In the genomic region with DNA sequence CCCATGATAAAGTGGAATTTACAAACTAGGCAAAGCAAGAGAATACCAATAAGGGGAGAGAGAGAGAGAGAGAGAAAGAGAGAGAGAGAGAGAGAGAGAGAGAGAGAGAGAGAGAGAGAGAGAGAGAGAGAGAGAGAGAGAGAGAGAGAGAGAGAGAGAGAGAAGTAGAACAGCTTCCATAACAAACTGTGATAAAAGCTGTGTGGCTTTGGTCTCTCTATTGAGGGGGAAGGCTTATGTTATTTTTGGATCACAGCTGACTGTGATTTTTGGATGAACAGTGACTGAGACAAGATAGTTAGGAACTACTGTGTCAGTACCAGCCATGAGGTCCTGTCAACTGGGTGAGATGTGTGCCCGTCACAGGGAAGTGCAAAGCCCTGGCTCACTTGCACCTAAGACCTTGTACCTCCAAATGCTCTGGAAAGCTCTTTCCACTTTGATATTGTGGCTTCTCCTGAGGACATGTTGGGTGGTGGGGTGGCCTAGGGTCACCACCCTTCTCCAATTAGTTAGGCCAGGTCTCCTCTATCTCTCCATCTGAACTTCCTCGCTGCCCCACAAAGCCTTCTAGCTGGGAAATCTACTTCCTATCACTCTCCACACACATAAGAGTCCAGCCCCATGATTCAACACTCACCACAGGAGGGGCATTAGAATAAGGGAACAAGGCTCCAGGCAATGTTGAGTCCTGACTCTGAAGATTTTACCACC, we compare ENCODE assay signal across 12 mouse cellular contexts.
DNase-seq lines count a peak whose midpoint lies in the region; ATAC-seq and TF ChIP-seq lines count a peak whose summit lies in the region.
"Had no signal": no experiment of that assay in that cellular context is flagged by ENCODE, and none has a peak within 500 bp of the region (broad histone marks: within the 10 kb centered on the region; RNA-seq: fewer than 3 reads in every experiment).

No protein-coding gene starts in this region.

- H3K4me3 ChIP-seq in gastrocnemius, adult 2 months: no peak overlapping the region
- H3K4me3 ChIP-seq in kidney, embryonic 15.5 days (replicated peaks): no peak overlapping the region
- H3K4me3 ChIP-seq in liver, embryonic 11.5 days (ENCODE audit: low read depth, low read length): no peak overlapping the region
- H3K4me3 ChIP-seq in stomach, postnatal 0 days (ENCODE audit: low read depth, low read length): no peak overlapping the region
- H3K4me3 ChIP-seq: stomach, embryonic 15.5 days had no signal

- intact Hi-C loops in gastrocnemius, adult 2 months (cut with DNase I): no loop called here

- no peak for TF ChIP-seq CTCF in gastrocnemius, adult 2 months (IDR thresholded peaks at IDR 0.05)
- no peak for TF ChIP-seq CTCF in stomach, postnatal 0 days (IDR thresholded peaks at IDR 0.05; ENCODE audit: low read depth)

- no peaks in the 10 kb centered on the region for H3K27me3 ChIP-seq in kidney, embryonic 15.5 days
- no peaks in the 10 kb centered on the region for H3K27me3 ChIP-seq in liver, embryonic 11.5 days (replicated peaks; ENCODE audit: control insufficient read depth, insufficient read depth, low read length)
- H3K27me3 ChIP-seq in stomach, postnatal 0 days (ENCODE audit: control insufficient read depth, insufficient read depth, low read length): no peaks in the 10 kb centered on the region
- H3K27me3 ChIP-seq: stomach, embryonic 15.5 days had no signal

- no peak for ATAC-seq in kidney, embryonic 15.5 days (replicated peaks; ENCODE audit: low FRiP score)
- ATAC-seq in liver, embryonic 11.5 days (replicated peaks; ENCODE audit: low FRiP score): peak; percentile 42
- ATAC-seq in stomach, postnatal 0 days (ENCODE audit: low FRiP score, low TSS enrichment): no peak
- ATAC-seq: hindbrain, embryonic 16.5 days had no signal

- DNase-seq in gastrocnemius, adult 2 months: no peak
- no peak for DNase-seq in gastrocnemius, postnatal 10 days
- DNase-seq in kidney, postnatal 25 days: no peak
- no peak for DNase-seq in liver, embryonic 11.5 days (ENCODE audit: low spot score)
- no peak for DNase-seq in stomach, postnatal 0 days (ENCODE audit: low spot score)
- DNase-seq in cerebellum, postnatal 14 days: no peak
- DNase-seq in thymus, postnatal 36 days: no peak
- DNase-seq: adrenal gland, postnatal 36 days; cerebellum, adult 11-12 months had no signal

- no peak overlapping the region for H3K9ac ChIP-seq in kidney, embryonic 15.5 days
- H3K9ac ChIP-seq in liver, embryonic 11.5 days (ENCODE audit: low read depth, low read length): no peak overlapping the region
- no peak overlapping the region for H3K9ac ChIP-seq in stomach, postnatal 0 days (ENCODE audit: low read length)
- H3K9ac ChIP-seq: stomach, embryonic 15.5 days had no signal

- H3K36me3 ChIP-seq in kidney, embryonic 15.5 days: no peaks in the 10 kb centered on the region
- no peaks in the 10 kb centered on the region for H3K36me3 ChIP-seq in liver, embryonic 11.5 days (ENCODE audit: control insufficient read depth, insufficient read depth, low read length)
- no peaks in the 10 kb centered on the region for H3K36me3 ChIP-seq in stomach, postnatal 0 days (ENCODE audit: control insufficient read depth, insufficient read depth, low read length)
- H3K36me3 ChIP-seq: stomach, embryonic 15.5 days had no signal

- H3K27ac ChIP-seq in gastrocnemius, adult 2 months: peak overlapping the region; percentile 70; the same call in 1 of the 2 replicates
- peak overlapping the region; percentile 68; the same call in 1 of the 2 replicates for H3K27ac ChIP-seq in kidney, embryonic 15.5 days
- H3K27ac ChIP-seq in liver, embryonic 11.5 days (ENCODE audit: low read depth, low read length): peak overlapping the region; percentile 77; the same call in 1 of the 2 replicates
- H3K27ac ChIP-seq in stomach, postnatal 0 days (replicated peaks): 0 out of 2 replicates have a peak overlapping the region, but pooled peaks have one; percentile 13

- peaks cover 72% of the 10 kb centered on the region for H3K4me1 ChIP-seq in kidney, embryonic 15.5 days
- H3K4me1 ChIP-seq in liver, embryonic 11.5 days (replicated peaks; ENCODE audit: control insufficient read depth, insufficient read depth, low read length): peaks cover 33% of the 10 kb centered on the region
- H3K4me1 ChIP-seq in stomach, postnatal 0 days (replicated peaks; ENCODE audit: control insufficient read depth, insufficient read depth): peaks cover 16% of the 10 kb centered on the region

- TF ChIP-seq EP300 in stomach, postnatal 0 days (optimal IDR thresholded peaks at IDR 0.05): no peak

- 77% methylated on average over 2 of the region's 2 CpGs for WGBS in kidney, embryonic 15.5 days
- WGBS in liver, embryonic 11.5 days: 55% methylated on average over 2 of the region's 2 CpGs
- 63% methylated on average over 2 of the region's 2 CpGs for WGBS in stomach, postnatal 0 days

- no peak overlapping the region for H3K4me2 ChIP-seq in kidney, embryonic 15.5 days
- H3K4me2 ChIP-seq in liver, embryonic 11.5 days: peak overlapping the region; percentile 55
- H3K4me2 ChIP-seq in stomach, postnatal 0 days (replicated peaks; ENCODE audit: low read depth): no peak overlapping the region
- H3K4me2 ChIP-seq: stomach, embryonic 15.5 days had no signal

- no peaks in the 10 kb centered on the region for H3K9me3 ChIP-seq in kidney, embryonic 15.5 days (replicated peaks)
- H3K9me3 ChIP-seq in liver, embryonic 11.5 days (ENCODE audit: control insufficient read depth, low read length): no peaks in the 10 kb centered on the region
- no peaks in the 10 kb centered on the region for H3K9me3 ChIP-seq in stomach, postnatal 0 days (ENCODE audit: control insufficient read depth, low read length)
- H3K9me3 ChIP-seq: stomach, embryonic 15.5 days had no signal

Comparison
In these comparisons a context has a peak if more than half of its experiments do, and no peak if none do; other contexts are left out.
1. H3K27ac ChIP-seq: peak in every context shown above with its lines; median percentile 77 in liver, embryonic 11.5 days; 70 in gastrocnemius, adult 2 months; 68 in kidney, embryonic 15.5 days; 13 in stomach, postnatal 0 days.